Mouse (Mus musculus): ENCODE results near the gene Col6a3.
A peak's percentile ranks its signal among the peaks of the same experiment; 100 is the strongest.

Gene Col6a3

DNA sequence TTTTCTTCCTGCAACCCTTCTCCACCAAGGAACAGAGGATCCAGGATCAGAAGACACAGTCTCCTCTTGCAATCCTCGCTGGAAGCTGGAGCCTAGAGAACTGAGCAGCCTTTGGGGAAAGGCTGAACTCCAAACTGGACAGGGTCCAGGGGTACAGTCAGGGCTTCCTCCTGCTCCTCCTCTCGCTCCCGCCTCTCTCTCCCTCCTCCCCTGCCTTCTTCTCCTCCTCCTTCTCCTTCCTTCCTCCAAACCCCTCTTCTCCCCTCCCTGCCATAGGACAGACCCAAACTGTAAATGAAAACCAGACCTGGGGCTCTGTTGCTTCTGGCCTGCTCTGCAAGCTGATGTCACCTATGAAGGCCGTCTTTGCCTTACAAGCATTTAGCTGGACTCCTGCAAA is at the start of gene Col6a3:
TSS of gene Col6a3 (minus strand) at position 136 of the 400 bp plus-strand sequence.
- peak; percentile 30 for DNase-seq (ENCODE audit: low spot score)

DNA sequence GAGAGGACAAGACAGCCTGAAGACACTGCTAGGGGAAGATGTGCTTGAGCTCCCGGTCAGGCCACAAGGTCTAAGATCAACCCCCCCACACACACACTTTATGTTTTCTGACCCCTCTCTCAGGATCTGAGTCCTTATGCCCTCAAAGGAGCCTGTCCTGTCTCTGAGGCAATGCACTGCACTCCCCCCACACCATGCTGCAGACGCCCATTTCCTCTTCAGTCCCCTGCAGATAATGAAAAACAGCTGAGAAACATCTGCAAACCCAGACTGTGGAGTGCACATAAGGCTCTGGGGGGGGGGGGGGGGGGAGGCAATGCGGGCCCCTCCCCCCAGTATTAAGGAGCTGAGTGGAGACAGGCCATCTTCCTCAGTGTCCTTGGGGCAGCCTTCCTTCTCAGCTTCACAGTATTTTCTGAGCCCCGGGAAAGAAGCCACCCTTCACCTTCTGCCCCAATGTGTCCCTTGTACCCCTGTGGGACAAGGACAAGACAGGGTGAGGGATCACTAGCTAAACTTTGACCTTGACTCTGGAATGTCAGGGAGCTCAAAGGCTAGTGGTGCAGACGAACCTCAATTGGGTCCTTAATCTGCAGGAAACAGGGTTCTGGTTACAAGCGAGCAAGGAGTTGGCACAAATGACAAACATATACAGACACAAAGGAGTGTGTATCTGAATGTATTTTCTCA is 42.1 kb upstream of the Col6a3 start:
- DNase-seq (ENCODE audit: low spot score) = no peak

DNA sequence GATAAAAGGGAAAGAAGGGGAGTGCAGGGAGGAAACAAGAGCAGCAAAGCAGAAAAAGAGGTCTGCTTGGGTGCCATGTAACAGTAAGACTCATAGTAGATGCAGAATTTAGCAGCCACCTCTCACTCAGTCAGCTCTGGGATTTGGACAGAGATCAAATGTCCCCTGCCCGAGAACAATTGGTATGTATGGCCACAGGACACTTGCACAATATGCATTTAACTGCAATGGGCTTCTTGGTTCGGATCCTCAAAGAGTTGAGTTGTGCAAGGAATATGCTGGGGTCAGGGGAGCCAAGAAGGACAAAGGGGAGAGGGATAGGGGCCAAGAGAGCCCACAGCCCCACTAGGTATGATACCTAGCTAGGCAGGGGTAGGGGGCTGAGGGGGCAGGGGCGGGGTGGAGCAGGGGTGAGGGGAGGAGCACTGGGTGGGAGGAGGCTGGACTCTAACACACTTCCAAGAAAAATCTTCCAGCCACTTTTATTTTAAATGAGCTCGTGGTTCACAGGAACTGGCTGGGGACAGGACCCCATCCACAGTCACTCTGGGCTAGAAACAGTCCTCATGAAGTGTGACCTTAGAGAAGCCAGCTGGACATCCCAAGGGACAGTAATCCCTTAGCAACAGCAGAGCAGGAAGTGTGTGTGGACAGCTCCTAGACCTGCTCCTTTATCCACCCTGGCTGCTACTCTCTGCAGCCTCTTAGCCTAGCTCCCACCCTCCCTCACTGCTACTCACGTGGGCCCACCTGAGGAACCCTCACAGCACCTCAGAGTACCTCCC is 32.9 kb upstream of the Col6a3 start:
- no peak for DNase-seq (ENCODE audit: low spot score)

DNA sequence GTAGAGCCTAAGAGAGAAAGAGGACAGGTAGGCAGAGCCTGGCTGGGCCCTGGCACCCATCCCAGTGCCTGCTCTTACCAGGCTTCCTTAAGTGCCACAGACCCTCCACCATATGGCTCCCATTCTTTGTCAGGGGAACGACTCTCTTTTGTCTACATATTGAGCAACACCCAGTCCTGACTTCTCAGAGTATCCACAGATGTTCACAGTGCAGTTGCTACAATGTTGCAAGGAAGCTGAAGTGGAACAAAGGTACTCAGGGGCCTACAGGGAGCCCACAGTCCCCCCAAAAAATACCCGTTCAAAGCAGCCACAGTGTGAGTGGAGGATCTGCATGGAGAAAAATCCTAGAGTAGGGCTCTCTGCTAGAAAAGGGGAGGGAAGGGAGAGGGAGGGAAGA is 32.2 kb upstream of the Col6a3 start:
- DNase-seq (ENCODE audit: low spot score) = no peak

DNA sequence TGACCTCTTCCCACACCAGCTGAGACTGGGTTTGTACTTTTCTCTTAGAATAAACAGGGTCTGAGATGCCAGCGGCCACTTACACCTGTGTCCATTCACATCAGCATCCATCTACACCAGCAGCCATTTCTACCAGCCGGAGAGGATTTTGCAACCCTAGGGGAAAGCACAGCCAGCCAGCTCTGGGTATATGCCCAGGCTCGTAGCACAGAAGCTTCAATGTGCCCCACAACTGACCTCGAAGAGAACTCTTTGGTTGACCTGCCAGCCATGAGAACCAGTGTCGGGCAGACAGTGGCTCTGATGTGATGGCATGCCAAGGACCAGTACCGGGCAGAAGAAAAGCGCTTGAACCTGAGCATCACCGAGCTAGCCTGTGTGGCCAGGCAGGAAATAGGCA is 31.6 kb upstream of the Col6a3 start:
- DNase-seq (ENCODE audit: low spot score) = no peak

DNA sequence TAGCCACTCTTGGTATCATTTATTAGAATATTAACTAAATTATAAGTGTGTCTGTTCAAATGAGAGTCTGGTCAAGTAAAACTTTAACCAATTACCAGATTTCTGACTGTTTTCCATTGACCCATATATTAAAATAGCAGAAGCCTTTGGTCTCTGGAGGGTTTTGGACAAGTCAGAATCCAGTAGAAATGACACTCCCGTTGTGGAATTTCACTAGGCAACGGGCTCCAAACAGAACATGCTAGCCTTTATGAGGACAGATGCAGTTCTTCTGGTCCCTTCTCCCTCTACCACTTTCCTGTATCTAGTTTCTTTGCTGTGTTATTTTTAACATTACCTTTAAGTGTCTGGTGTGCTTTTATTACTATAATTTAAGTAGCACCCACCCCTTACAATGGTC is 26.8 kb upstream of the Col6a3 start:
- DNase-seq (ENCODE audit: low spot score) = no peak

DNA sequence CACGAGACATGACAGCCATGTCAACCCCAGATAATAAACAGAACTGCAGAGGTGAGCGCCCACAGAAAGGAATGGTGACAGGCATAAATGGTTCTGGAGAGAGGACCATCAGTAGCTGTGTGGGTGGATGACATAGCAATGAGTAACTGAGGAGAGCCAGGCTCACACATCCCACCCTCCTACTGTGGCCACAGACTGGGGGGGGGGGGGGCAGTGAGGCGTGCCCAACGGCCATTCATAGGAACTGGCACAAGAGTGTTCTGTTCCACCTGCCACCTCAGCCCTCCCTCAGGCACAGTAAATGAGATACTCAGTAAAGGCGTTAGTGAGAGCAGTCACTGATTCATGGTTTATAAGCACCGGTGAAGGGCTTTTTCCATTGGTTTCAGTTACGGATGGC is 23.0 kb upstream of the Col6a3 start:
- DNase-seq (ENCODE audit: low spot score) = no peak

DNA sequence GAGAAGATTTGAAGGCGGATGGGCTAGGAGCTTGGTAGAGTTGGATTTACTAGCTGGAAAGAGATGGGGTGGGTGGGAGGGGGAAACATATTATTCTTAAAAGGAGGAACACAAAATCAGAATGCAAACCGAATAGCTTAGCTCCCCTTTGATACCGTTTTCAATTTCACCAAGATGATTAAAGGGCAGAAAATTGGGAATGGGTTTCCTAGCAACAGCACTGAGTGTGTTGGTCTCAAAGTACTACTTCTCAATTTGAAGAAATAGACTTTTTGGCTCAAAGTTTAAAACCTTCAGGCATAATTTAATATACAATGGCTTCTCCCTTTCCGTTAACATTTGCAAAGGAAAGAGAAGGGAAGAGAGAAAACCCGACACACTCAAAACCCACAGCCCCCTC is 12.1 kb upstream of the Col6a3 start:
- DNase-seq (ENCODE audit: low spot score) = no peak

DNA sequence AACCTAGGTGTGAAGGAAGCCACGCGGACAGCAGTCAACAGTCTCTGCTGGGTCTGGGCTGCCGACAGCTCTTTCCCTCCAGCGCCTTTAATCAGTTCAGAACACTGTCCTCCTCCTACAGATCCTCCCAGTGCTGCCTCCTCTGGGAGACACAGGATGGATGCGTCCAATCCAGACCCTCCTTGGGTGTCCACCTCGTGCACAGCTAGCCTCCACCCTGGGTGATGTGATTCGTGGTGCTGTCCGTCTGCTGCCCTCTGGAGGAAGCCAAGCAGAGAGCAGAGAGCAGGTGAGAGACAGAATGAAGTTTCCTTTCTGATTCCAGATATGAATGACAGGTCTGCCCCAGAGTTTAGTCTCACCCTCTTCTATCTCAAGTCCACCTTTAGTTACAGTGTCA is 6.1 kb upstream of the Col6a3 start:
- DNase-seq (ENCODE audit: low spot score) = peak; percentile 18

DNA sequence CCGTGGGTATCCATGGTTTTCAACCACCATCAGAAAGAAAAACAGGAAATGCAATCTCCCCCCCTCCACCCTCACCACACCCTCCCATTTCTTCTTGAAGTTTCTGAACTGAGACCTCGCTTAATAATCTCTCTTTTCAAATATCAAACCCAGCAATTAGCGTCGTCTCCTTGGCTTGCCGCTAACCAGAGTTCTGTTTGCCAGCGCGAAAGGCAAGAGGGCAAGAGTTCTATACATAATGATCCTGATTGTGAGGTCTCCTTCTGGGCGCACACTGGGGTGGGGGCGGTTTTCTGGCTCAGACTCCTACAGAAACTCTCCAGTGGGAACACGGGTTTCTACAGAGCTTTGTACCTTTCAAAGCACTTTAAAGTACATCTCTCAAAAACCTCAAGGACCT is 1.4 kb upstream of the Col6a3 start:
- no peak for DNase-seq (ENCODE audit: low spot score)

DNA sequence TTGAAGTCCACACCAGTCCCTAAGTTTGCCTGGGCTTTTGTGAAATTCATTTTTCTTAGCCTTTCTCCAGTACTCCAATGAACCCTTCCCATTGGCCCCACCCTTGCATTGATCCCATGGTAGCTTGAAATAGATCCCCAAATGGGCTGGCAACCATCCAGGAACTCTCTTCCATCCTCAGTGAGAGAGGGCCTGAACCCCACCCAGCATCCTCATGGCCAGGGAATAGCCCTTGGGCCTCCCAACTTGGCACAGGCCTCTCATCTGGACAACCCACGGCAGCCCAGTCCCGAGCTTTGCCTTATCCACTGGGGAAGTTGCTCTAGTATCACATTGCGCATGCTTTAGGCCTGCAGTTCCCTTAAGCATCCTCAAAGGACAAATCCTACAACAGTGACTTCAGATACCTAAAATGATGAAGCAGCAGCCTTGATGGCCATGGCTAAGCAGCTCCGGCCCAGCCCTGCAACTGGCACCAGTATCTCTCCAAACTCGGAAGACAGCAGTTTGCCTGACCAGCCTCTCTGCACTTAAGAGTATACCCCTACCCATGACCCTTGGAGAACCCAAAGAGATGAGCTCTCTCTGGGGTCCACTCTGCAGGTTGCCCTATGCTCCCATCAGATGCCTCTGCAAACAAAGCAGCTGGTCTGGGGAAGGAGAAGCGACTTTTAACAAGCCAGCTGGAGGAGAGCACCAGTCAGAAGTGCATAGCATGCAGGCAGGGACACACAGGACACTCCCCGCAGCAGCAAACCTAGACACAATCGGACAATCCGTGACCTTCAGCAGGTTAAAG is 783 bp downstream of the Col6a3 start:
- peak; percentile 7 for DNase-seq (ENCODE audit: low spot score)

DNA sequence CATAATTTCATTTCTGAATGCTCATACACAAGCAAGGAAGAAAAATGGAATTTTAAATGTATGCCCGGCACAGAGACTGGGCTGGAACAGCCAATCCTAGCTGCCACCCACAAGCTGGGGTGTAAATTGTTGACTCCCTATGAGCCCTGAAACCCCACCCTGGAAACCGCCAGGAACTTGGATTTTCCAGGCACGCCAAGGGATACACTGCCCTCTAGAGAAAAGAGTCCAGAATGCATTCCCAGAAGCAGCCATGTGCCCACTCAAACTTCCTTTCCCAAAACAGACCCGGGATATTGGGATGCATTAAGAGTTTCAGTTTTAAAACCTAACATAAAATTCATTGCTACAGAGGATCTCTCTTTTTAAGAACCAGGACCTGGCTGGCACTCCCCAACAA is 3.5 kb downstream of the Col6a3 start:
- peak; percentile 18 for DNase-seq (ENCODE audit: low spot score)

DNA sequence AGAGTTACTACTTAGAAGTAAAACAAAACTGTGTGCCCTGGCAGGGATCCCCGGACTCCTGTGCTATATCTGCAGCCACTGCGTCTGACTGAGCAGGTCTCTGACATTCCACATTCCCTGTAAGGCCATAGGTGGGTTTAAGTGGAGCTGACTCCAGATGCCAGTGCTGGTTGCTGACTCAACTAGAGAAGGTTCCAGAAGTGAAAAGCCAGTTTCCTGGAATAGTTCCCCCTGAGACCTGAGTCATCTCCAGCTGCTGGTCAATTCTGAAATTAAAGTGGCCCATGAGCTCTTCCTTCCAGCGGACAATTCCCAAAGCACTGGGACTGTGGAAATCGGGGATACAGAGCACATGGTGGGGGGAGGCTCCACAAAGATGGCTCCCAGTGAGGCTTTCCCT is 5.1 kb downstream of the Col6a3 start:
- no peak for DNase-seq (ENCODE audit: low spot score)

DNA sequence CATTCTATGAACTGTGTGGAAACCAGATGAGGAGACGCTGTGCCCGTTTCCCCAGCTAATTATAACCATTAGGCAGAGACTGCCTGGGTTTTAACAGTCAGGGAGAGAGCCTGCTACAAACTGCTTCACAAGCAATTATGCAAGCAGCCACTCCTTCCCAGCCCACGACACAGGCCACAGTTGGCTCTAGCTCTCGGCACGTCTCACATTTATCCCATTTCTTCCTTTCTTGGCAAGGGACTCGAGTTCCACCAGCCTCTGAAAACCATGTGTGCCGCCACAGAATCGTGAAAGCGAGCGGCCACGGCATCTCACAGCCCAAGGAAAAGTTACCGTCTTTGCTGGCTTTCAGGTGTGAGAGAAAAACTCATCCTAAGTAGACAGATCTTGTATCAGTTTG is 5.5 kb downstream of the Col6a3 start:
- peak; percentile 6 for DNase-seq (ENCODE audit: low spot score)

DNA sequence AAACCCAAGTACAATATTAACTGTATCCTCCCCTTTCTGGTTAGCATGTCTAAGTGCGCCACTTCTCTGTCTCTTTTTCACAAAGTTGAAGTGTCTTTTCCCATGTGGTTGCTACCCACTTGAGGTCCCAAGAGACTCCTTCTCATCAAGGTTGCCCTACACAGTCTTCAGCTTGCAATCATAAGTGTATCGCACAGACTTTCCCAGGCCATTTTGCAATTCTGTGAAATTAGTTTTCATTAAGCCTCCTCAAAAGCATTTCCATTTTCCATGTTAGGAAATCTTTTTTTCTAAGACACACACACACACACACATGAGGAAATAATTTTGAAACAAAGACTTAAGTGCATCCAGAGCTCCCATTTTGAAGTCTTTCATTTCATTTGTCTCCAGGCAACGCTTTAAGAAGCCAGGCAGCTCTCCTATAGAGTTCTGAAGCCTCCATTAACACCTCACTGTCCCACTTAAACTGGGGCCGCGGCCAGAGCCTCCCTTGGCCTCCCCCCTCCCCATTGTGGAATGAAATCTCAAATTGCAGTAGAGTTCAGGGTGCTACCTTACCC is 7.5 kb downstream of the Col6a3 start:
- DNase-seq (ENCODE audit: low spot score) = no peak

DNA sequence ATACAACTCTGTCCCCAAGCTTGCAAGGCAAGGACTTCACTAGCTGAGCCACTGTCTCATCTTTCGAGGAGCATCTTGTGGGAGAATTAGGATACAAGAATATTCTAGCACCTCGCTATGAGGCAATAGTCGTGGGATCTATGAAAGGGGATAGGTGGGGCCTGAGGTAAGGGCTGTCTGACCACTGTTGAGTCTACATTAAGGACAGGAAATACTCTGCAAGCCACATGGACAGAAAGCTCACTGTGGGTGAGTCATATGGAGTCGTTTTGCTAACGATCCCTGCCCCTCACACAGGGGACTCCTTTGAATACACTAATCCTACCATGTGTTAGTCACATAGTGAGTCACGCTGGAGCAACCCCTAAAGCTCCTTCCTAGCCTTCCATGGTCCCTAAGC is 9.1 kb downstream of the Col6a3 start:
- DNase-seq (ENCODE audit: low spot score) = no peak

DNA sequence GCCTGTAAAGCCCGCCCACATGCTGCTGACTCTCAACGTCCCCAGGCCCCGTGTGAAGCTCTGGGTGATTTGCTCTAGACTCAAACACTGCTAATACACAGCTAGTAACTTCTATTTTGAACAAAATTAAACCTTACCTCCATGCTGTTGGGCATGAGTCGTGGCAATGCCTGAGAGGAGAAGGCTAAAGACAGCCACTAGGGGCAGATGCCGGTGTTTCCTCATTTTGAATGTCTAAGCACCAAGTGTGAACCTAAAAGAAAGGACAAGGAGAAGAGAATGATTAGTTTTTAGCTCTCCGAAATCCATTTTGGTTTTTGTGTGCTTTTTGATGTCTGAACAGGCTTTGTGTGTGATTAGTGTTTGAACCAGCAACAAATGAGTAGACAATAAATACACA is 13.8 kb downstream of the Col6a3 start:
- DNase-seq (ENCODE audit: low spot score) = no peak

DNA sequence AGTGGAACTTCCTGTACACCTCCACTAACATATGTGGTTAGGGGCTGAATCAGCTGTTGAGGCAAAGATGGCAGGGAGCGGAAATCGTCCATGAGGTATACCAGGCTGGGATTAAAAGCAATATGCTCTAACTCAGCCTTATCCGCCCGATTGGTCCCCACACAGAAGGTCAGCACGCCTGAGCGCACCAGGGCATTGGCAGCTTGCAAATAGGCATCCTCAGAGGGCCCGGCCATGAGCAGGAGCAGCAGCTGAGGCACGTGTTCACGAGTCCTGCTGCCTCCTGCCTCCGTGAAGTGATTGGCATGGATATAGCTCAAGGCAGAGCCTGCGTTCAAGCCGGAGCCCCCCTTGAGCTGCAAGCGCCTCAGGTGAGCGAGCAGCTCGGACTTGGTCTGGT is 30.5 kb downstream of the Col6a3 start:
- DNase-seq (ENCODE audit: low spot score) = no peak

DNA sequence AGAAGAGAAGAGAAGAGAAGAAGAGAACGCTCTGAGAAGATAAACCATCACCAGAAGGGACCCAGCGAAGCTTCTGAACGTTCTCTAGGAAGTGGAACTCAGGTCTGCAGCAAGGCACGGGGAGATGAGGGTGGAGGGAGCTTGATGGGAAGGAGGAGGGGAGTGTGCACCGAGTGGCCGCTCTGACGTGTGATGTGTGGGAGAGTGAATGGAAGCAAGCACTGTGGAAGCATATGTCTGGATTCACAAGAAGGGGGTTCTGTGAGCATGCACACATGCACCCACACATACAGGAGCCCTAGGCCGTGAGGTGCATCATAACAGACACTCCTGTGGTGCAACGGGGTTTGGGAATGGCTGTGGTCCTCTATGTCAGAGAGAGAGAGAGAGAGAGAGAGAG is 34.8 kb downstream of the Col6a3 start:
- DNase-seq (ENCODE audit: low spot score) = no peak

DNA sequence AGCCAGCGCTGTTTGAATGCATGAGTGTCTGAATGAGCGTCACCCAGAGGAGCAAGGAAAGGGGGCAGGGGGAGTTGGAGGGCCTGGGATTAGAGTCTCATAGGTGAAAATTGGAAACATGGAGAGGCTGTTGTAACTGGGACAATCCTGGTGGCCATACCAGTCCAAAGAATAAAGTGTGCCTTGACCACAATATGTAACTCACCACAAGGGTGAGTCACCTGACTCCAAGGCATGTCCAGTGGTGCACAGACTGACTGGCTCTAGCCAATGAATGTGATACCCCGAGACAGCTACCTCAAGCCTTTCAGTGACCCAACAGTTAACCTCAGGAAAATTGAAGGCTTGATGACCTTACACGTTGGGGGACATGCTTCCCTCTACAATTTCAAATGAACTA is 40.7 kb downstream of the Col6a3 start:
- no peak for DNase-seq (ENCODE audit: low spot score)

DNA sequence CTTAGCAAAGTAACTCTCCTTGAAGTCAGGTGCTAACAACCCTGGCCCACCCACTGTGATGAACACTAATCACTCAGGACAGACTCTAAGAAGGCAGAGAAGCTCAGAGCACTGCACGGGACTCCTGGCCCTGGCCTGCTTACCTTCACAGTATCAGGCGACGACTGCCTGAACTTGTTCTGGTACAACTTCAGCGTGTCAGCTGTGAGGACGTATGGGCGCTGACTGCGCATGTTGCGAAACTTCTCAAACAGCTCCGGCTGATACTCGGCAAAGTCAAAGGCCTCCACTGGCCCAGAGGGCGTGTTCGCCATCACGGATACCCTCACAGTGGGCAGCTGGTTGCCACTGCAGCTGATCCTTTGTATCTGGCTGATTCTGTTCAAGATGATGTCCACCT is 42.7 kb downstream of the Col6a3 start:
- no peak for DNase-seq (ENCODE audit: low spot score)

DNA sequence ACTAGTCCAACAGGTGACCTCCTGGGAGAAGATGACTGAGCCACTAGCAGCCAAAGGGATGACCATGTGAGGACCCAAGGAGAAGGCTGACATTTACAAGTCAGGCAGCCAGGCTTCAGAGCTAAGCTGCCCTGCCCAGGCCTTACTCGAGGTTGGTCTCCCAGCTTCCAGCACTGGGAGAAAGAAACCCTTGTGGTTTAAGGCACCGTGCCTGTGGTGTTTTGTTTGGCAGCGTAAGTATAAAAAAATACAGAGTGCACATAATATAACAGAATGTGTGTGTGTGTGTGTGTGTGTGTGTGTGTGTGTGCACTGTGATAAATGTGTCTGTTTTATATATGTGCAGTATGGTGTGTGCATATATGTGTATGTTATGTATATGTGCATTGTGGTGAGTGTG is 43.3 kb downstream of the Col6a3 start:
- DNase-seq (ENCODE audit: low spot score) = no peak

All from ovary, postnatal 10 days (tissue).